Mouse (Mus musculus): ENCODE results near the gene AA467197. TPM values are rescaled to one million over a fixed set of nuclear protein-coding genes. Genes with fewer than 3 reads are reported as not detected.

AA467197 gene
- polyA plus RNA-seq (2012; rRNA removed): 0.06 and 0.16 TPM in 2 replicates
- 0.30 and 0.37 TPM in 2 replicates for polyA plus RNA-seq (2014; fragmentation: Nextera tagmentation; extraction: Ambion mirVana)

GRCm38 (mm10) chr2:122636686-122637085 is at the start of gene AA467197:
AA467197 (plus strand) TSS chr2:122636986.
- peak within 1 kb of the TSS; percentile 42 for H3K4me2 ChIP-seq (ENCODE audit: low read depth)
- H3K4me3 ChIP-seq (ENCODE audit: insufficient read depth in 1 of 2, low read depth in 2 of 2, low read length in 2 of 2): peak within 1 kb of the TSS in 1 of 2 experiments; percentile 6; a peak in 1 of 4 replicates
- no peak within 1 kb of the TSS for H3K27ac ChIP-seq
- peaks cover 8% of the 10 kb centered on the region; the same call in 1 of the 2 replicates for H3K27me3 ChIP-seq (ENCODE audit: control insufficient read depth, insufficient read depth, low read length)
- no peak for ATAC-seq (ENCODE audit: insufficient read depth)
- H3K9me3 ChIP-seq (ENCODE audit: control insufficient read depth, low read length): no peaks in the 10 kb centered on the region
- 44% methylated on average over 3 of the region's 3 CpGs for WGBS (ENCODE audit: insufficient replicate concordance)
- no peaks in the 10 kb centered on the region; the same call in none of the 2 replicates for H3K36me3 ChIP-seq (replicated peaks; ENCODE audit: control insufficient read depth, insufficient read depth, low read depth)
- TF ChIP-seq CTCF (IDR thresholded peaks at IDR 0.05; ENCODE audit: low read depth) (no peak), EP300 (IDR thresholded peaks at IDR 0.05; ENCODE audit: low read depth) (no peak)
- DNase-seq (ENCODE audit: low read depth in 3 of 3, low spot score in 3 of 3): no peak
- H3K9ac ChIP-seq (replicated peaks): no peak within 1 kb of the TSS
- H3K4me1 ChIP-seq (replicated peaks; ENCODE audit: control insufficient read depth in 2 of 2, insufficient read depth in 2 of 2, low read length in 1 of 2): peaks cover 0 to 1% of the 10 kb centered on the region in 2 experiments; a peak in 1 of 4 replicates

GRCm38 (mm10) chr2:122587861-122588519 is 48.8 kb upstream of the AA467197 start:
- Histone ChIP-seq H3K4me2 (ENCODE audit: low read depth) (no peak overlapping the region), H3K27ac (no peak overlapping the region), H3K27me3 (ENCODE audit: control insufficient read depth, insufficient read depth, low read length) (no peaks in the 10 kb centered on the region), H3K4me3 (ENCODE audit: insufficient read depth in 1 of 2, low read depth in 2 of 2, low read length in 2 of 2) (no peak overlapping the region), H3K9me3 (ENCODE audit: control insufficient read depth, low read length) (no peaks in the 10 kb centered on the region), H3K36me3 (replicated peaks; ENCODE audit: control insufficient read depth, insufficient read depth, low read depth) (no peaks in the 10 kb centered on the region), H3K4me1 (replicated peaks; ENCODE audit: control insufficient read depth in 2 of 2, insufficient read depth in 2 of 2, low read length in 1 of 2) (no peaks in the 10 kb centered on the region), H3K9ac (replicated peaks) (no peak overlapping the region)
- DNase-seq (ENCODE audit: low read depth in 3 of 3, low spot score in 3 of 3) (no peak), ATAC-seq (ENCODE audit: insufficient read depth) (no peak)
- WGBS (ENCODE audit: insufficient replicate concordance): 70% methylated on average over 8 of the region's 8 CpGs
- TF ChIP-seq CTCF (IDR thresholded peaks at IDR 0.05; ENCODE audit: low read depth) (no peak), EP300 (IDR thresholded peaks at IDR 0.05; ENCODE audit: low read depth) (no peak)

- no peaks in the 10 kb centered on the region for H3K36me3 ChIP-seq (replicated peaks; ENCODE audit: control insufficient read depth, insufficient read depth, low read depth)
- H3K4me1 ChIP-seq (replicated peaks; ENCODE audit: control insufficient read depth in 2 of 2, insufficient read depth in 2 of 2, low read length in 1 of 2): no peaks in the 10 kb centered on the region
- no peak for DNase-seq (ENCODE audit: low read depth in 3 of 3, low spot score in 3 of 3)
- H3K27me3 ChIP-seq (ENCODE audit: control insufficient read depth, insufficient read depth, low read length): no peaks in the 10 kb centered on the region
- TF ChIP-seq EP300 (IDR thresholded peaks at IDR 0.05; ENCODE audit: low read depth) (no peak), CTCF (IDR thresholded peaks at IDR 0.05; ENCODE audit: low read depth) (no peak)
- 54% methylated on average over 1 of the region's 1 CpGs for WGBS (ENCODE audit: insufficient replicate concordance)
- no peaks in the 10 kb centered on the region for H3K9me3 ChIP-seq (ENCODE audit: control insufficient read depth, low read length)
- ATAC-seq (ENCODE audit: insufficient read depth): no peak
- H3K4me2 ChIP-seq (ENCODE audit: low read depth): no peak overlapping the region
- H3K27ac ChIP-seq: no peak overlapping the region
- no peak overlapping the region for H3K4me3 ChIP-seq (ENCODE audit: insufficient read depth in 1 of 2, low read depth in 2 of 2, low read length in 2 of 2)
- H3K9ac ChIP-seq (replicated peaks): no peak overlapping the region
These were observed 46.4 kb upstream of the AA467197 start for GRCm38 (mm10) chr2:122590351-122590750.

DNA sequence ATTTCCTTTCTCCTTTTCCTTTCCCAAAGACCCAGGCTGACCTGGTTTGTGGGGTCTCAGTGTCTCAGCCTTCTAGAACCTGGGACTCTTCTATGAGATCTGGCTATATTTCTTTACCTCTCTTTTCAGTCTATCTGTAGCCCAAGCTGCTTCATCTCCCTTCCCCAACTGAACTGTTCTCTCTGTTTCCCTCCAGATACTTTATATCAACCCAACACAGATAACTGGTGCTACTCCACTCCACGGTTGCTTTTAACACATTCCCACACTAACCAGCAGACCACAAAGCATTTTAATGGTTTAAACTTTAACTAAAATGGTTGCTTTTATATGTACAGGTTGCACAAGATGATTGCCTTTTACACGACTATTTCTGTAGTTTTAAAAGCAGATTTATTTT is 45.6 kb upstream of the AA467197 start:
- no peak overlapping the region for H3K4me2 ChIP-seq (ENCODE audit: low read depth)
- no peak overlapping the region for H3K27ac ChIP-seq
- no peak overlapping the region for H3K4me3 ChIP-seq (ENCODE audit: insufficient read depth in 1 of 2, low read depth in 2 of 2, low read length in 2 of 2)
- no peaks in the 10 kb centered on the region for H3K4me1 ChIP-seq (replicated peaks; ENCODE audit: control insufficient read depth in 2 of 2, insufficient read depth in 2 of 2, low read length in 1 of 2)
- H3K9me3 ChIP-seq (ENCODE audit: control insufficient read depth, low read length): no peaks in the 10 kb centered on the region
- peak; percentile 50 for TF ChIP-seq EP300 (IDR thresholded peaks at IDR 0.05; ENCODE audit: low read depth)
- no peak for TF ChIP-seq CTCF (IDR thresholded peaks at IDR 0.05; ENCODE audit: low read depth)
- no peak overlapping the region for H3K9ac ChIP-seq (replicated peaks)
- WGBS (ENCODE audit: insufficient replicate concordance): 16% methylated on average over 2 of the region's 2 CpGs
- no peak for DNase-seq (ENCODE audit: low read depth in 3 of 3, low spot score in 3 of 3)
- H3K27me3 ChIP-seq (ENCODE audit: control insufficient read depth, insufficient read depth, low read length): no peaks in the 10 kb centered on the region
- peak; percentile 56; the same call in 1 of the 2 replicates for ATAC-seq (ENCODE audit: insufficient read depth)
- H3K36me3 ChIP-seq (replicated peaks; ENCODE audit: control insufficient read depth, insufficient read depth, low read depth): no peaks in the 10 kb centered on the region

DNA sequence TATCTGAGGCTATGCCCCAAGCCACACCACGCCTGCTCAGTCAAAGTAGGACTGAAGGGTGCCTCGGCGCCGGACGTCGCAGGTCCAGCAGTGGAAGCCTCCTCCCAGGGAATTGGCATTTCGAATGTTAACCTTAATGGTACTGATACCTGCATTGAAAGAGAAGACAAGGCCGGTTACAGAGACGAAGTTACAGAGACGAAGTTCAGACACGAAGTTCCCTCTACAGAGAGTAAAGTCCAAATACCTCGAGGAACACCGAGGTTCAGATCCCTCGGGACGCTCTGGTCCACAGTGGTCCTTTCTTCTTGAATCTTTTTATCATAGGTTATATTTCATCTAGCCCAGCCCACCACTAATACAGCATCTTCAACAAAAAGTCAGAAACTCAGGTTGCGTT is 41.3 kb upstream of the AA467197 start:
- H3K27ac ChIP-seq: no peak overlapping the region
- H3K4me3 ChIP-seq (ENCODE audit: insufficient read depth in 1 of 2, low read depth in 2 of 2, low read length in 2 of 2): no peak overlapping the region
- no peak for TF ChIP-seq EP300 (IDR thresholded peaks at IDR 0.05; ENCODE audit: low read depth)
- TF ChIP-seq CTCF (IDR thresholded peaks at IDR 0.05; ENCODE audit: low read depth): no peak
- WGBS (ENCODE audit: insufficient replicate concordance): 81% methylated on average over 16 of the region's 16 CpGs
- ATAC-seq (ENCODE audit: insufficient read depth) (no peak), DNase-seq (ENCODE audit: low read depth in 3 of 3, low spot score in 3 of 3) (no peak)
- H3K36me3 ChIP-seq (replicated peaks; ENCODE audit: control insufficient read depth, insufficient read depth, low read depth): no peaks in the 10 kb centered on the region
- H3K4me1 ChIP-seq (replicated peaks; ENCODE audit: control insufficient read depth in 2 of 2, insufficient read depth in 2 of 2, low read length in 1 of 2): no peaks in the 10 kb centered on the region
- H3K27me3 ChIP-seq (ENCODE audit: control insufficient read depth, insufficient read depth, low read length): no peaks in the 10 kb centered on the region
- no peaks in the 10 kb centered on the region for H3K9me3 ChIP-seq (ENCODE audit: control insufficient read depth, low read length)
- no peak overlapping the region for H3K9ac ChIP-seq (replicated peaks)
- H3K4me2 ChIP-seq (ENCODE audit: low read depth): no peak overlapping the region
